Mouse (Mus musculus): ENCODE results near the gene Mcm5. TPM values are rescaled to one million over a fixed set of nuclear protein-coding genes. Genes with fewer than 3 reads are reported as not detected.
A peak's percentile ranks its signal among the peaks of the same experiment; 100 is the strongest.

Mcm5 gene
- total RNA-seq, 2 experiments from 2014 or later: 16.6 to 17.5 TPM

- peak; percentile 87 for DNase-seq
- intact Hi-C loops (cut with DNase I): no loop called here
Observed at GRCm38 (mm10) chr8:75093399-75094156, 15.8 kb upstream of the Mcm5 start, which contains the start of gene Hmox1. Gene Hmox1 (plus strand): TSS chr8:75093621.

GRCm38 (mm10) chr8:75102956-75103355 is 6.4 kb upstream of the Mcm5 start:
- intact Hi-C loops (cut with DNase I): no loop called here
- no peak for DNase-seq

- intact Hi-C loops (cut with DNase I): no loop called here
Observed at GRCm38 (mm10) chr8:75103376-75103878, 5.9 kb upstream of the Mcm5 start.

DNA sequence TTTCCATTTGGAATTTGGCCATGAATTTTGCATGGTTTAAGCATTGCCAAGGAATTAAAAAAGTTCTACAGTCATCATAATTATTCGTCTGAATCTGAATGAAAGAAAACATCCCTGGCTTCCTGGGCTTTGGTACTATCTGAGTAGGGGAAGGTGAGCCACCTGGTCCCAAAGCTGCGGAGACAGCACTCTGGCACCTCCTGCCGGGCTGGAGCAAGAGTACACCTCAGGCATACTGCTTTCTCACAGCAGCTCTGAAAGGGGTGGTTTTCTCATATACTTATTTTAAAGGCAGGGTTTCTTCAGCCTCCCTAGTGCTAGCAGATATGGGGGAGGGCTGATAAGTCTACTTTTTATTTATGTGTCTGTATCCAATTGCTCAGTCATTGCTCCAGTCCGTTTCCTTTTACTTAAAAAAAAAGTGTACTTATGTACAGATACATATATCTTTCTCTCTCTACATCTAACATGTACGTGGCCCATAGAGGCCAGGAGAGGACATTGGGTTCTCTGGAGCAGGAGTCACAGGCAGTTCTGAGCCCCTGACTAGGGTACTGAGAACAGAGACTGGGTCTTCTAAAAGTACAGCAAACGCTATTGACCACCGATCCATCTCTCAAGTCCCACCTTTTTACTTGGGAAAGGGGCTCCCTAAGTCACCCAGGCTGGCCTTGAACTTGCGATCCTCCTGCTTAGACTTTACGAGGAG is 688 bp upstream of the Mcm5 start:
- DNase-seq: peak; percentile 86
- intact Hi-C loops (cut with DNase I): loop anchor here (5.0 kb wide), 1 partner anchor 36 kb away; no protein-coding TSS in a partner anchor

More at GRCm38 (mm10) chr8:75103376-75103878, 5.9 kb upstream of the Mcm5 start:
- DNase-seq: no peak

- peak; percentile 5 for DNase-seq
- intact Hi-C loops (cut with DNase I): no loop called here
Observed at GRCm38 (mm10) chr8:75110093-75110492, 724 bp downstream of the Mcm5 start.

GRCm38 (mm10) chr8:75118505-75118904 is 9.1 kb downstream of the Mcm5 start:
- intact Hi-C loops (cut with DNase I): no loop called here
- DNase-seq: no peak

DNA sequence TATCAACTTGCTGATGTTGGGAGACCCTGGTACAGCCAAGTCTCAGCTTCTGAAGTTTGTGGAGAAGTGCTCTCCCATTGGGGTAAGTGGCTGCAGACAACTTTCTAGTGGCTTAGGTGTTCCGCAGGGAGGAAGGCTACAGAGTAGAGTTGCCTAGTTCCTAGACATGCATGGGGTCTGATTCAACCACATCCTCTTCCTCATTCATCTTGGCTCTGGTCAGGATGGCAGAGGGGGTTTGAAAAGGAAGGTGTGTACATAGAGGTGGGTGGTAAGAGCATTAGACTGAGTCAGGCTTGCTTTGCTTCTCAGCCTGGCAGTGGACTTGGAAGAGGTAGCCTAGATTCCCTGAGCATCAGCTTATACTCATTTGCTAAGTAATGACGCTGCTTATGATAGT is 9.9 kb downstream of the Mcm5 start:
- intact Hi-C loops (cut with DNase I): no loop called here
- DNase-seq: no peak

DNA sequence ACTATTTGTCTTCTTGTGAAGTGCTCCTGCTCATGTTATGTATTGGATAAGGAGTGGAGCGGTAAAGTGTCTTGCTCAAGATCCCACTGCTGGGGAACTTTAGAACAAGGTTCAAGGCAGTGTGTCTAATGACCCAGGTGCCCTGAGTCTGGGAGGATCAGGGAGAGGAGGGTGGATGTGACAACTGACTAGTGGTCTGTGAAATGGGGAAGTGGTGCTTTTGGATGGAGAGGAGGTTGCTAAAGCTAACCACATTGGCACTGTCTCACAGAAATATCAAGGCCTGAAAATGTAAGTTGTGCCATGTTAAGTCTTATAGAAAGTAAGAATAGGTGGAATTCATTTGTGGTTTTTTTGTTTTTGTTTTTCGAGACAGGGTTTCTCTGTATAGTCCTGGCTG is 10.4 kb downstream of the Mcm5 start:
- intact Hi-C loops (cut with DNase I): no loop called here
- DNase-seq: no peak

GRCm38 (mm10) chr8:75127406-75127805 is 18.0 kb downstream of the Mcm5 start:
- no peak for DNase-seq
- intact Hi-C loops (cut with DNase I): no loop called here

GRCm38 (mm10) chr8:75132485-75132884 is 23.1 kb downstream of the Mcm5 start:
- peak; percentile 65 for DNase-seq
- intact Hi-C loops (cut with DNase I): loop anchor here (5.0 kb wide), 1 partner anchor 85 kb away; no protein-coding TSS in a partner anchor

- intact Hi-C loops (cut with DNase I): loop anchor here (5.0 kb wide), 1 partner anchor 84 kb away; no protein-coding TSS in a partner anchor
- DNase-seq: no peak
Observed at GRCm38 (mm10) chr8:75133399-75133798, 24.0 kb downstream of the Mcm5 start.

GRCm38 (mm10) chr8:75134603-75135391 is 25.4 kb downstream of the Mcm5 start:
- intact Hi-C loops (cut with DNase I): loop anchor here (5.0 kb wide), 1 partner anchor 83 kb away; no protein-coding TSS in a partner anchor
- DNase-seq: peak; percentile 78

GRCm38 (mm10) chr8:75135756-75136155 is 26.4 kb downstream of the Mcm5 start:
- intact Hi-C loops (cut with DNase I): no loop called here
- no peak for DNase-seq

- intact Hi-C loops (cut with DNase I): no loop called here
Observed at GRCm38 (mm10) chr8:75136256-75136655, 26.9 kb downstream of the Mcm5 start.

GRCm38 (mm10) chr8:75137536-75137935 is 28.2 kb downstream of the Mcm5 start:
- DNase-seq: no peak
- intact Hi-C loops (cut with DNase I): no loop called here

More at GRCm38 (mm10) chr8:75136256-75136655, 26.9 kb downstream of the Mcm5 start:
- DNase-seq: no peak

DNA sequence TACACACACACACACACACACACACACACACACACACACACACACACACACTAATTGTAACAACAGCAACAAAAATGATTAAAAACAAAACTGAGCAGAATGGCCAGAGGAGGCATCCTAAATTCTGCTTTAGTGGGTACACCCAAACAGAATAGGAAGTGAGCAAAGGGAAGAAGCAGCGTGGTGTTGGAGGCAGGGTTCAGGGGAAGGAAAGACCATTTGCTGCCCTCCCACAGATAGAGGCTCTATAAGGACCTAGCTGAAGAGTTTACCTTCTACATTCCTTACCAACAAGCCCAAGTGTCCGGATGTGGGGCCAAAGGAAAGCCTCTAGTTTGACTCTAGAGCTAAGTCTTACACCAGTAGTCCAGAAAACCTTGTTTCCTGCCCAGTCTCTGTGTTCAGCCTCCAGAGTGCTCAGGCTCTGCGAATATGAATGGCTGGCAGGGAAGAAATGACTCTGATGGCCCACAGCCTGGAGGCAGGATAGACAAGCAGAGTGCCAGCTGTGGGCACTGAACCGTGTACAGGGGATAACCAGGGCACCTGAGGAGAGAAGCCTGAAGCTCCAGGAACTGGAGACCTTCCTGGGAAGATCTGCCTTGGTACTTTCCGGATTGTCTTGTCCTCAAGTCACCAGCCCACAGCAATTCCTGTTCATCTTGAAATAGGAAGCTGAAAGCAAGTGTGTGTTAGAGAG is 41.7 kb downstream of the Mcm5 start:
- peak; percentile 34 for DNase-seq
- intact Hi-C loops (cut with DNase I): no loop called here

GRCm38 (mm10) chr8:75151743-75152142 is 42.4 kb downstream of the Mcm5 start:
- intact Hi-C loops (cut with DNase I): no loop called here

DNA sequence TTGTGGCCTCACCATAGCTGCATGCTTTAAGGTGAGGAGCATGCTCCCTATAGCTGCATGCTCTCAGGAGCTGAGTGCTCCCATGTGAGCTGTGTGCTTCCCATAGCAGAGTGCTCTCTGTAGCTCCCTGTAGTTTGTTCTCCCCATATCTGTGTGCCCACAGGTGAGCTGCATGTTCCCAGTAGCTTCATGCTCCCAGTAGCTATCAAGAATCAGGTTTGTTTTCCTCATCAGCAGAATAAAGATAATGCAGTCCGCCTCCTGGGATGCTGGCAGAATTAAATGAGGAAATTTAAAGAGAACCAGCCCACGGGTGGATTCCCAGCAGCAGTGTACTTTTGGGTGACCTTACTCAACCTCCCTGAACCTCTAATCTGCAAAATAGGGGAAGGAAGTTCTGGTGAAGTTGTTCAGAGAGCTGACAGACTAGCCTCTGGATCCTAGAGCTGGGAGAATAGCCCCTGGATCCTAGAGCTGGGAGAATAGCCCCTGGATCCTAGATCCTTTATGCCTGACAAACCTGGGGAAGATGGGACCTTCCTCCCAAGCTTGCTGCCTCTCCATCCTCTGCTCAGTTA is 43.2 kb downstream of the Mcm5 start:
- DNase-seq: no peak
- intact Hi-C loops (cut with DNase I): no loop called here

More at GRCm38 (mm10) chr8:75151743-75152142, 42.4 kb downstream of the Mcm5 start:
- no peak for DNase-seq

- intact Hi-C loops (cut with DNase I): no loop called here
- no peak for DNase-seq
Observed at GRCm38 (mm10) chr8:75154855-75155478, 45.6 kb downstream of the Mcm5 start.

Data from left cerebral cortex, postnatal 4 days (tissue).